Mouse (Mus musculus) splenic B cell, adult 2 months (primary cell): Measurements from ENCODE around the gene Ly6g6f.

Experiments
- DNase-seq: peaks from one replicate; pipeline ENCODE4 v3.0.0-alpha.2; 2011; ENCODE audit warnings: low read depth, low spot score
- H3K27me3 ChIP-seq: 2 replicates; pipeline ENCODE4 v1.6.1; 2012; ENCODE audit warnings: mild to moderate bottlenecking, low read length, moderate library complexity, mixed read lengths; ENCODE audit not compliant: control insufficient read depth, poor library complexity, insufficient read depth, severe bottlenecking
- H3K36me3 ChIP-seq: 2 replicates; pipeline ENCODE4 v1.6.1; 2012; ENCODE audit warnings: mild to moderate bottlenecking, low read length, moderate library complexity, mixed read lengths; ENCODE audit not compliant: control insufficient read depth, poor library complexity, insufficient read depth, severe bottlenecking

Gene Ly6g6f

DNA sequence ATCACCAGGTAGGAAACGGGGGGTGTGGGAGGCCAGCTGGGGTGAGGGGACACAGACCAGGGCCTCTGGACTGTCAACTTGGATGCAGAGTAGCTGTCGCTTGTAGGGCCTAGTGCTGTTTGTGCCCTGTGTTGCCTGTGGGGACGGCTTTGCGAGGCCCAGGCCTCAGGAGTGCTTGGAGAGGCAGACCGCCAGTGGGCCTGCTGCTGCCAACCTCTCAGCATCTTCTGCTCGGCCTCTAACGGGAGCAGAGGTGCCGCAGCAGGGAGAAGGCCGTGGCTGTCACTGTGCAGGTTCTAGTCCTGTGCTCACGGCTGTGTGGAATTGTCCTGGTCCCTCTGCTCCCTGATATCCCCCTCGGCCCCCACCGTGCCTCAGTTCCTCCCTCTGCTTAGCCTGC, 11.2 kb upstream of the Ly6g6f start:
- Histone ChIP-seq H3K27me3 (no peaks in the 10 kb centered on the region), H3K36me3 (peaks cover 5% of the 10 kb centered on the region)
- no peak for DNase-seq

DNA sequence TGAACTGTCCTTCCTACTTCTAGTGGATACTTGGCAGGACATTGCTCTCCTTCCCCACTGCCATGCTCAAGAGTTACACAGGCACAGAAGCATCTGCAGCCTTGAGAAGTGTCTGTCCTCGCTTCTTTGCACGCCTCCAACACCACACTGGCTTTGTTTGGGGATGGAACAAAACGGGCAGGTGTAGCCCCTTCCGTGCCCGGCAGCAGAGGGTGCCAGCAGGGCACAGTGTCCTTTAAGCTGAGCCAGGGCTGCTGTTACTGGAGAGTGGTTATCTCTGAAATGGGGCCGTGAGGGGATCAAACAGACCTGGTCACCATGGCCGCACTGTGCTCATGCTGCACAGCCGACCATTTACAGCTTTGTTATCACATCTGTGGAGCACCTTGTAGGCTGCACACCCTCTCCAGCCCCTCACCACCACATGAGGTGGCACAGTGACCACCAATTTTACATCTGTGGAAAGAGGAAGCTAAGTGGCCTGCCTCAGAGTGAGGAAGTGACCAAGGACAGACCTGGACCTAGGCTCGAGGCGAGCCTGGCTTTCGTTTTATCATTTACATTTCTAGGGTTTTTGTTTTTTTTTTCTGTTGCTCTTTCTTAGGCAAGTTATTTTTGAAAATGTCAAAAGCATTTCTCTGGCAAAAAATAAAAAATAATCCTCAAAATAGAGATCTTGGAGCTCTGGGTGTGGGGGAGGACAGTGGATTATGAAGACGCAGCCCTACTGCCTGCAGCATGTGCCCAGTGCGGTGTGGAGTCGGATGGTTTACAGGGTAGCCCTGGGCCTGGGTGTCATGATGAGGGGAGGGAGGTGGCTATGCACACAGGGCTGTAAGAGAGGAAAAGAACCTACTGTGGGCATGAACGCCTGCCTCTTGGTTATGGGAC, 9.3 kb upstream of the Ly6g6f start:
- H3K36me3 ChIP-seq: peaks cover 4% of the 10 kb centered on the region
- no peaks in the 10 kb centered on the region for H3K27me3 ChIP-seq
- DNase-seq: no peak

DNA sequence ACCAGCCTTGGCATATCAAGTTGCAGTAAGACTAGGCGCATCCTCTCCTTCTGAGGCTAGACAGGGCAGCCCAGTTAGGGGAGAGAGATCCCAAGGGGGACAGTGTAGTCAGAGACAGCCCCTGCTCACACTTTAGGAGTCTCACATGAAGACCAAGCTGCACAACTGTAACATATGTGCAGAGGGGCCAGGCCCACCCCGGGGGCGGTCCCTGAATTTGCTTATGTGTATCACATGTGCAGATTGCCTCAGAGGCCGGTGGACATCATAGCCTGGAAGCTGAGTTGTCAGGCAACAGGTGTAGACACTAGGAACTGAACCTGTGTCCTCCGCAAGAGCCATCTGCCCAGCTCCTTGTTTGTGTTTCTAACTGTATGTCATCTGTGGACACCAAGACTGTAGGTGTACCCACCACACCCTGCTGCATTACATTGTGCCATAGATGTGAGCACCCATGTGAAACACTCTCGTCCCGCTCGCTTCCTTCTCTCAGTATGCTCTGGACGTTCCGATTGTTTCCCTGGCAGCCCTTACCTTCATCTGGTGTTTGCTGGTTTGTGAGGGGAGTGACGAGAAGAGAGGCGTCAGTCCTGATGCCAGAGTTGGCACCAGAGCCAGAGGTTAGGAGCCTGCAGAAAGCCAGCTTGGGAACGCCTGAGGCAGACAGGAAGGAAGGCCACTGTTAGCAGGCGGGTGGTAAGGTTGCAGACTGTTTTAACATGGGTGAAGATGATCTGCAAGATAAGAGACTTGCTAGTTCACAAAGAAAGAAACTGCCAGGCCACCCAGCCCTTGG, 7.2 kb upstream of the Ly6g6f start:
- no peak for DNase-seq
- Histone ChIP-seq H3K27me3 (no peaks in the 10 kb centered on the region), H3K36me3 (peaks cover 1% of the 10 kb centered on the region)

GRCm38 (mm10) chr17:35090166-35090932, 4.9 kb upstream of the Ly6g6f start:
- peaks cover 1% of the 10 kb centered on the region; the same call in 1 of the 2 replicates for H3K36me3 ChIP-seq
- H3K27me3 ChIP-seq: no peaks in the 10 kb centered on the region
- no peak for DNase-seq

- peak; percentile 96 for DNase-seq
- Histone ChIP-seq H3K27me3 (no peaks in the 10 kb centered on the region), H3K36me3 (peaks cover 1% of the 10 kb centered on the region; the same call in 1 of the 2 replicates)
Observed at GRCm38 (mm10) chr17:35088825-35089644, 3.6 kb upstream of the Ly6g6f start, which contains the start of gene Abhd16a. Abhd16a (plus strand) TSS chr17:35089263.

DNA sequence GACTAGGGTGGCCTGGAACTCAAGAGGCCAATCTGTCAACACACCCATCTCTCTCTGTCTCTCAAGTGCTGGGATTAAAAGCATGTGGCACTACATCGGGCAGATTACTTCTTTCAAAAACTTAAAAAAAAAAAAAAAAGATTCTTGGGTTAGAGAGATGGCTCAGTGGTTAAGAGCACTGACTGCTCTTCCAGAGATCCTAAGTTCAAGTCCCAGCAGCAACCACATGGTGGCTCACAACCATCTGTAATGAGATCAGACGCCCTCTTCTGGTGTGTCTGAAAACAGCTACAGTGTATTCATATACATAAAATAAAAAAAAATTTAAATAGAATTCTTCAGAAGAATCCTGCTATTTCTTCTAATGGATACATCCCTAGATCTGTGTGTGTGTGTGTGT, 2.7 kb upstream of the Ly6g6f start:
- no peaks in the 10 kb centered on the region for H3K27me3 ChIP-seq
- DNase-seq: peak; percentile 29
- peaks cover 1% of the 10 kb centered on the region; the same call in 1 of the 2 replicates for H3K36me3 ChIP-seq

- DNase-seq: no peak
- Histone ChIP-seq H3K36me3 (no peaks in the 10 kb centered on the region), H3K27me3 (no peaks in the 10 kb centered on the region)
Observed at GRCm38 (mm10) chr17:35083929-35084497, 1.4 kb downstream of the Ly6g6f start.

- H3K36me3 ChIP-seq: no peaks in the 10 kb centered on the region
- DNase-seq: no peak
- H3K27me3 ChIP-seq: no peaks in the 10 kb centered on the region
Observed at GRCm38 (mm10) chr17:35082841-35083576, 2.4 kb downstream of the Ly6g6f start.

GRCm38 (mm10) chr17:35080710-35081109, 4.7 kb downstream of the Ly6g6f start:
- Histone ChIP-seq H3K27me3 (no peaks in the 10 kb centered on the region; the same call in 1 of the 2 replicates), H3K36me3 (no peaks in the 10 kb centered on the region)
- no peak for DNase-seq

DNA sequence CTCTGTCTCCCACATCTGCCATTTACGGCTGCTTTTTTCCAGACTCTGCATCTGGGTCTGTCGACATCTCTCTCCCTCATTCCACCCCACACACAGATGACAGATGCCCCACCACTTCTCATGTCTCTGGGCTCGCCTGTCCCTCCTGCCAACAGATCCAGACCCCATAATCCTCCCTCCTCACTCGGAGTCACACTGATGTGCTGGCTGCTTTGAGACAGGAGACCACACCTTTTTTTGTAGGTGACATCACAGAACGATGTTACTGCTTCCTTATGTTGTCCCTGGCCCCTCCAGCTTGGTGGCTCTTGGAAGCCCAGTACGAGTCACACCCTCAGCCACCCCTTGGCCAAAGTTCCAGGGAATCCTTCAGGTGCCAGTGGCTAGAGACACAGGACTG, 5.2 kb downstream of the Ly6g6f start:
- no peak for DNase-seq
- Histone ChIP-seq H3K27me3 (no peaks in the 10 kb centered on the region; the same call in 1 of the 2 replicates), H3K36me3 (no peaks in the 10 kb centered on the region)

DNA sequence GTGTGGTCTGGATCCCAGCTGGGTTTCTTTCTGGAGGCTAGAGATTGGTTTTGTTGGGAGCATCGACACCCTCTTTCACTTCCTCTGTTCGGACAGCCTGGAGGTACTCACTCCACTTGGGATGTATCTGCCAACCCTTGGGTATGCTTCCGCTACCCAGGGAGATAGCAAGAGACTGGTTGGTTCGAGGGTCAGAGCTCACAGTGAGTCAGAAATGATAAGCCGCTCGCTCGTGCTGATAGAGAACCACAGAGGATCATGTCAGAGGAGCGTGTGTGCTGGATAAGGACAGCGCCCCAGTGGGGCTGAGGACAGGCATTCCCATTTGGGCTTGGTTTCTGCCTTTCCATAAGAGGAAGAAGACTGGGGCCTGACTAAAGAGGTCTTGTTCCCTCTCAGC, 5.6 kb downstream of the Ly6g6f start:
- no peak for DNase-seq
- Histone ChIP-seq H3K27me3 (no peaks in the 10 kb centered on the region; the same call in 1 of the 2 replicates), H3K36me3 (no peaks in the 10 kb centered on the region)

DNA sequence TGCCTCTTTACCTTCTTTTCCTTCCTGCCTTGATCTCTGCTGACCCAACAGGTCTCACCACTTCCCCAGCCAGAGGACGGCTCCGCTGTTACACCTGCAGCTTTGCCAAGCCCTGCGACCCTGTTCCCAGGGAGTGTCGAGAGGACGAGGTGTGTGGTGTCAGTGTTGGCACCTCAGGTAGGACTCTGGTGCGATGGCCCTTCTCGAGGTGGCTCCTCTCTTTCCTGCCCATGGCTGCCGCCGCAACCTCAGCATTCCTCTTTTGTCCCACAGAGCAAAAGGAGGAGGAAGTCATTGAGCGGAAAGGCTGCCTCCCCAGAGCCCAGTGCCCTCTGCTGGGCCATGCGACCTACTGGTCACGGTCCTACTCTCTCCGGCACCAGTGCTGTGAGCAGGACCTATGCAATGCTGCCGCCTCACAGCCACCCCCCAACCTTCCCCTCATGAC, 7.6 kb downstream of the Ly6g6f start, which contains the start of gene Ly6g6d:
Gene Ly6g6d, minus strand, starts transcription at position 280 of the 448 bp plus-strand sequence.
- peak; percentile 42 for DNase-seq
- Histone ChIP-seq H3K36me3 (no peaks in the 10 kb centered on the region), H3K27me3 (no peaks in the 10 kb centered on the region; the same call in 1 of the 2 replicates)

- no peak for DNase-seq
- H3K36me3 ChIP-seq: no peaks in the 10 kb centered on the region
- no peaks in the 10 kb centered on the region; the same call in 1 of the 2 replicates for H3K27me3 ChIP-seq
Observed at GRCm38 (mm10) chr17:35077285-35077684, 8.1 kb downstream of the Ly6g6f start.
